Mouse (Mus musculus) right cerebral cortex, postnatal 36 days (tissue): ENCODE data around the gene Mon2.
"Not testable (repeated sequence)": the region's sequence is repeated elsewhere in the genome, so short reads cannot be mapped to it uniquely, and the experiment has no call there.

ENCODE experiments used
- DNase-seq, 2 experiments: peaks; one replicate each; pipeline ENCODE4 v3.0.0; 2022; ENCODE audit warnings: low spot score in 2 of 2, mixed read lengths in 1 of 2

Gene Mon2

DNA sequence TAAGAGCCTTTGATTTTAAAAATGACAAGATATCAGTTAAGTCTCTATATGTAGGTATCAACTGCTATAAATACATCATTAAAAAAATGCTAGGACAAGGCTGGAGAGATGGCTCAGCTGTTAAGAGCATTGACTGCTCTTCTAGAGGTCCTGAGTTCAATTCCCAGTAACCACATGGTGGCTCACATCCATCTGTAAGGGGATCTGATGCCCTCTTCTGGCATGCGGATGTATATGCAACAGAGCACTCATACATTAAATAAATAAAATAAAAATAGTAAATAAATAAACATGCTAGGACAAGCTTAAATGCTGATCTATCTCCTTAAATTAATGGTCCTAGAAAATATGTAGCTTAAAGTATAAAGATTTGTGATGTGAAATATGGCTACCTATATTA is 19.2 kb downstream of the Mon2 start:
- no peak for DNase-seq

DNA sequence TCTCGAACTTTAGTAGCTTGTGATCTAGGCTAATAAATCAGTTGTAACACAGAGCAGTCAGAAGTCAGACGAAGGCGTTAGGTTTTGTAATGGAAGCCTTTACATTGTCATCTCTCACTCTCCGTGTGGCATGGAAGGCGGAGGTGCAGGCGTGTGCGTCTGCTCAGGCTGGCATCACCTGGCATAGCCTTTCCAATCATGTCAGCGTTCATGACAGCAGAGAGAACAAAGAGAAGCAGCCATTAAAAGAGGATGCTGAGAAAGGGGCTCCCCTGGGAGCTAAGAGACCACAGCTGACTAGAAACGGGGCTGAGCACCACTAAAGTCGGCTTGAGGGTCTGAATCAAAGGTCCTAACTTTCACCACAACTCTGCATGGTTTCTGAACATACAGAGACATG is 19.8 kb downstream of the Mon2 start:
- DNase-seq = no peak

DNA sequence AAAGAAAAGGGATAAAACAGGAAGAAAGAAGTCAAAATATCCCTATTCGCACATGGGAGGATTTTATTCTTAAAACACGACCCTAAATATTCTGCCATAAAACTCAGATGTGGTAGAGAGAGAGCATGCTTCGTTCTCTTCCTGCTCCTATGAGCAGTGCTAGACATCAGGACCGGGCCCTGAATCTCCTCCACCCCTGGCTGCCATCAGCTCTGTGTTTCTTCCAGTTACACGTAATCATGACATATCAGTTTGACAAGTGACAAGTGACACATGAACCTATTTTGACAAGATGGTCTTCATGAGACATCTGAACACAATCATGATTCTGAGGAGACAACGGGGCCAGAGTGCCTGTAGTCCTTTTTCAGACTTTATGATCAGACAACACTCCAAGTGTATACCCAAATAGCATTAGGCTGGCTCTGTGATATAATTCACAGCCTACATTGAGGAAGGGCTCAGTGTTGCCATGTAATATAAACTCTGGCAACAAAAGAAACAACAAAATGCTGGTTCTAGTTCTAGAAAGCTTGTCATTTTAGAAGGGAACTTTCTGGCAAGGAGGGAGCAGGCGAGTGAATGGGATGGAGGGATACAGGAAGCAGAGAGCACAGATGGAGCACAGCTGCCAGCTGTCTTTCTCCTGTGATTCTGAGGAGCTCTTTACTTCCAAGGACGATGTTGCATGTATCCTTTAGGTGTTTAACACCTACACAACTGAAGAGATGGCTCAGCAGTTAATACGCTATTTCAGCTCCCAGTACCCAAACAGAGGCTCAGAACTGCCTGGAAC is 20.9 kb downstream of the Mon2 start:
- peak in 1 of 2 experiments; percentile 44 for DNase-seq

DNA sequence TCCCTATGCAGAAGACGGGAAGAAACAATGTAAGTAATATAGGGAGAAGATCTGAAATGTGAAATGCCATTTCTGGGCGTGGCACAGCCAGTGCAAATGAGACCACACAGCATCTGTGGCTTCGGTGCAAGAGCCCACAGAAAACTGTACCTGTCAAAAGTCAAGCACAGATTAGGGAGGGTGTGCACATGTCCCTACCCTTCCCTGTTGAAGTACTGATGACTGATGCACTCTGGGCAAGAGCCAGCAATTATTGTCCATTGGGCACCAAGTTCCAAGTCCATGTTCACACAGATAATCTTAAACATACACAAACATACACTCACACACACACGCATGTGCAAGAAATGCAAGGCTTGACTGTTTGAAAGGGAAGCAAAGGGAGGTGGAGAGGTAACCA is 22.7 kb downstream of the Mon2 start:
- no peak for DNase-seq

DNA sequence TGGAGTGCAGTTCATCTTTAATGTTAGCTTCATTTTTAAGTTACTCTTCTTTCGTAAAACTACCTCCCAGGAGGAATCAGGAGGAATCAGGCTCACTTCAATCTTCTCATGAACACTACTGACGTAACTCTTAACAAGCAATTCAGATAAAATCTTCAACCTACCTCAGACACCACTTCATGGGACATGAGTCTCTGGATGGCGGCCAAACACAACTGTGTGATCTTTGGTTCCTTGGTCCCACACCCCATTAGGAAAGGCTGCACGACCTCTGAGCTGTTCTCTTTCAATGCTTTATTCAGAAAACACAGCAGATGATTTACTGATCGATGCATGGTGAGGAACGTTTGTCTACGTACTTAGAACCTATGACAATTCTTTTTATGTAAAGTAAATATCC is 24.3 kb downstream of the Mon2 start:
- no peak for DNase-seq

DNA sequence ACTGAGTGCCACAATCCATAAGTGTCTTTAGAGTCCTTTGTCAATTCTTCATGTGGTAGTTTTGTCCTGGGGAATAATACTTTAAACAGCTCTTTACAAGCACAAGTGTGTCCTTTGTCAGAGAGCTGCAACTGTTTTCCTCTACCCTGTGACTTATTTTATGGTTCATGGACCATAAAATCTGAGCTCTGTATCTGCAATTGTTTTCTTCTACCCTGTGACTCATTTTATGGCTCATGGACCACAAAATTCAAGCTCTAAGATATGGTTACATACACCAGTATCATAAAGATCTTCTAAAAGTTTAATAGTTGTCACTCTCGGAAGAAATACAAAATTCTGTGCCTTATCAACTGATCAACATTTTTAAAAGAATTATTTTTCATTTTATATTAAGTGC is 27.6 kb downstream of the Mon2 start:
- no peak for DNase-seq

- DNase-seq = no peak
Observed at GRCm38 (mm10) chr10:123039936-123040335, 36.4 kb downstream of the Mon2 start.

DNA sequence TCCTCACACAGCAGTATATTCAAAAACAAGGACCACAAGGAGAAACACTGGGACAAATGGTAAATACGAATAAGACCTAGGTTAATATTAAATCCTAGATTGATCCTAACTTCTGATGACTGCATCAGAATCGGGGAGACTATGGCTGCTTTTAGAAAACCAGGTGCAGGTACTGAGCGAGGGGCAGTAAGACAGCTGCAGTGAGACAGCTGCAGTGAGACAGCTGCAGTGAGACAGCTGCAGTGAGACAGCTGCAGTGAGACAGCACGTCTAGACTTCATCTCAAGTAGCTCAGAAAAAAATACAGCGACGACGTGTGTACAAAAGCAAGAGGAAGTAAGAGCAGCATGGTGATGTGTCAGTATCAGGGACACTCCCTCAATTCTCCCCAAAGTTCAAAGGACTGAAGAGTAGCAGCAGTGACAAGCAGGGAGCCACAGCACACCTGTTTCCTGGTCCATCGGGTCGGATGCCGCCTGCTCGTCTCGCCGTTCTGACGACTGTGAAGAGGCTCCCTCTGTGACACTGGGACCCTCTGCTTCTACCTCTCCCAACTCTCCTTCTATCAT is 44.1 kb downstream of the Mon2 start:
- DNase-seq = no peak

- DNase-seq = no peak
Observed at GRCm38 (mm10) chr10:123031449-123031848, 44.9 kb downstream of the Mon2 start.

DNA sequence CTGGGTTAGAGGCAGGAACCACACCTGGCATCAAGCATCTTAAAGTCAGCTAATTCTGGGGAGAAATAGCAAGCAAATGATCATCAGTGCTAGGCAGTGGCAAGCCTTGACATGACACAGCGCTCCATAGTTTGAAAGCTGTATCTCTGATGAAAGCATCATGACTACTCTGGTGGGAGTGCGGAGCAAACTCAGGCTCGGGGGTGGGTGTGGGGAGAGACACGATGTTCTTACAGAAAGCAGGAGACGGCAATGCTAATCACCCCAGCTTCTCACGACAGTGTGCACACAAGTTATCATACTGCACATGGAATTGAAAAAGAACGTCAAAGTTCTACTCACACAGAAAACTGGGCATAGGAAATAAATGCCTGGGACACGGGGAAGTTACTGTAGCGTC is 45.7 kb downstream of the Mon2 start:
- peak in 1 of 2 experiments; percentile 54 for DNase-seq

GRCm38 (mm10) chr10:123028949-123029348 is 47.4 kb downstream of the Mon2 start:
- DNase-seq = no peak

- DNase-seq = not testable (repeated sequence)
Observed at GRCm38 (mm10) chr10:123026736-123027135, 49.6 kb downstream of the Mon2 start.

DNA sequence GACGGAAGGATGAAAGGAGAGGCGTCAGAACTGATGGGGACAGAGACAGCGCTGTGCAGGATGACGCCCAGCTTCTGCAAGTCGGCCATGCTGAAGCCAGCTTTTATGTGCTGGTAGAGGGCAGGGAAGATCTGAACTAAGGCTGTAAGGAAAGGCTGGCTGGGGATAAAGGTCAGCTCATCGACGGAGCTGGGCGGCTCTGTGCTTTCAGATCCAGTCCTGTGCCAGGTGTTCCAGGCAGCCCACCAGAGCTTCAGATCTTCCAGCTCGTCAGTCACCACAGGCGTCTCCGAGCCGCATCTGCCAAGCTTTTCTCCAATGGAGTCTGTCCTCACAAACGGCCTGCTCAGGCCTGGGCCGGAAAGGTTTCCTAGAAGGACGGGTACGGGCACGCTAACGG is 62.9 kb downstream of the Mon2 start:
- no peak for DNase-seq

- no peak for DNase-seq
Observed at GRCm38 (mm10) chr10:123011421-123011820, 64.9 kb downstream of the Mon2 start.

DNA sequence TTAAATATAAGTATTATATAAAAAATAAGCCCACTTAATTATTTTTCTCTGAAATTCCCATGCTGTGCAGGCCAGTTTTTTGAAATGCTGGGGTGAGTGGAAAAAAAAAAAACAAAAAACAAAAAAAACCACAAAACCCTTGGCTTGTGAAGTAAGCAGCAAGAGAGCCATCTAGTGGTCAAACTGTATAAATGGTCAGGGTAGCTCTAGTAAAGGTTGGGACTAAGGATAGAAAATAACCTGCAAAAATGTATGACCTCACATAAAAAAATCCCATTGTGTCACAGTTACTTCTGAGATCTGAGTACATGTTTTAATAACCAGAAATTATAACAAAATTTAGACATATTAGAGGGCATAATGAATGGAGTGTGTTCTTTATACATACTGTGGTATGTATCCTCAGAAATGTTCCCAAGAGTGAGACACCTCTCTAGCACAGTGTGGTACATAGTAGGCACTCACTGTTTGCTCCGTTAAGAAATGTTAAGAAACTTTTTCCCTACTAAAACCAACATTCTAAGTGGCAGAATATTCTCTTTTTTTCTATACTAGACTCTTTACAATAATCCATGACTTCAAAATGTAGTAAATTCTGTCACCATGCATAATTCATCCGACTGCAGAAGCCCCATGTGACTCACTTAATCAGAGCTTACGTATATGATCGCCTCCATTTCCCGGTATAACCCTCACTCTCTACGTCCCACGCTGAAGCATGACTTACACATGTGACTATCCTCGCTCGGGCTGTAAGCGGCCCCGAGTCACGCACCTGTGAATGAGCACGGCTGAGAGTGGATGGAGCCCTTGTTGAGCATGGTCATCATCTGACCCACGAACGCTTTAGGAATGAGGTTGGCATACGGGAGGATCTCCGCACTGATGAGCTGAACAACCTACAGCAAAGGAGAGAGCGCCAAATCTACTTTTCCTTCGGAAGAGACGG is 70.8 kb downstream of the Mon2 start:
- DNase-seq = no peak

GRCm38 (mm10) chr10:123004475-123005236 is 71.6 kb downstream of the Mon2 start:
- DNase-seq = no peak

GRCm38 (mm10) chr10:123001985-123002384 is 74.3 kb downstream of the Mon2 start:
- DNase-seq = no peak

DNA sequence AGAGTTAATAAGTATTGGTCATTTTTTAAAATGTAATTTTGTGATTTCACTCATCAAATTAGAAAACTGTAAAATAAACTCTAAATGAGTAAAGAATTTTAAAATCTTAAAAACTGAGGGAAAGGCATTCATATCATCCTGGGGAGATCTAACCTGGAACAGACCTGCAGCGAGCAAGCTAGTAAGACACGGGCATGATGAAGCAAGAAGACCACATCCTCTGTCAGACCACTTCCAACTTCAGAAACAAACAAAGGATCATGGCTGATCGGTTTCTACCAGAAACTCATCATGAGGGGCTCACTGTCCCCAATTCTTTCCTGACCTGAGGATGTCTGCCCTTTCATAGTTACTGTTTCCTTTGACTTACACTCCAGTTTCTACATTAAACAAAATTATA is 74.9 kb downstream of the Mon2 start:
- no peak for DNase-seq

- no peak for DNase-seq
Observed at GRCm38 (mm10) chr10:122999356-122999755, 76.9 kb downstream of the Mon2 start.

DNA sequence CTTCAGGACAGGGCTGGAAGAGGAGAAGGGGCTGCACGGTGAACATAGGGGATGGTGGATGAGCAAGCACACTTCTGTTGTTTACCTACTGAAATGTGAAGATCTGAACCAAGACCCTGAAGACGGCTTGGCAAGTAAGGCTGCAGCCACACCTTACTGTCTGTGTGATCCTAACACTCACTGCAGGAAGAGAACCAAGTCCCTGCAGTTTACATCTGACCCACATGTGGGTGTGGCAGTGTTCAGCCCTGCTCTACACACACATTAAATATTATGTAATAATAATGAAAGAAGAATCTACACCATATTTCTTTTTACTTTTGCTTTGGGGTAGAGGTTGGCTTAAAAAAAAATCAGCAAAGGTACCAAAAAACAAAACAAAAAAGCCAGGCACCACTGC is 78.5 kb downstream of the Mon2 start:
- no peak for DNase-seq

GRCm38 (mm10) chr10:122994402-122995107 is 81.8 kb downstream of the Mon2 start:
- DNase-seq = no peak
